Mouse (Mus musculus) cerebellum, postnatal 4 days (tissue): ENCODE data around the gene Cpne6.

ENCODE experiments used
- DNase-seq, 2 experiments: peaks; one replicate each; pipeline ENCODE4 v3.0.0; 2022; ENCODE audit warnings: low spot score in 2 of 2, mixed read lengths in 1 of 2

Gene Cpne6

GRCm38 (mm10) chr14:55554635-55555034 is 44.4 kb downstream of the Cpne6 start:
- DNase-seq: no peak

DNA sequence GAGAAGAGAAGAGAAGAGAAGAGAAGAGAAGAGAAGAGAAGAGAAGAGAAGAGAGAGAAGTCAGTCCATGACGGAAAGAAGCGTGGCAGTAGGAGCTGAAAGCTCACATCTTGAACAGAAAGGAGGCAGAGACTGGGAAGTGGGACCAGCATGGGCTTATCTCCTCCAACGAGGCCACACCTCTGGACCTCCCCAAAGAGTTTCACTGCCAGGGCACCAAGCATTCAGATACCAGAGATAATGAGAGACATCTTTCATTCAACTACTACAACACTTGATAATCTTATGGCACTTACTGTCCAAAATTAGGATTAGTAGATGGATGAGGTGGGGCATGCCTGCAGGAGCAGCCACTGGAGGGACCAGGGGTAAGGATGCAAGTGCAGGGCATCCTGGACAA is 45.5 kb downstream of the Cpne6 start:
- no peak for DNase-seq

GRCm38 (mm10) chr14:55557003-55557402 is 46.8 kb downstream of the Cpne6 start:
- DNase-seq: peak; percentile 49 to 74

- no peak for DNase-seq
Observed at GRCm38 (mm10) chr14:55557587-55557986, 47.3 kb downstream of the Cpne6 start.

- DNase-seq: no peak
Observed at GRCm38 (mm10) chr14:55558740-55559448, 48.6 kb downstream of the Cpne6 start.

DNA sequence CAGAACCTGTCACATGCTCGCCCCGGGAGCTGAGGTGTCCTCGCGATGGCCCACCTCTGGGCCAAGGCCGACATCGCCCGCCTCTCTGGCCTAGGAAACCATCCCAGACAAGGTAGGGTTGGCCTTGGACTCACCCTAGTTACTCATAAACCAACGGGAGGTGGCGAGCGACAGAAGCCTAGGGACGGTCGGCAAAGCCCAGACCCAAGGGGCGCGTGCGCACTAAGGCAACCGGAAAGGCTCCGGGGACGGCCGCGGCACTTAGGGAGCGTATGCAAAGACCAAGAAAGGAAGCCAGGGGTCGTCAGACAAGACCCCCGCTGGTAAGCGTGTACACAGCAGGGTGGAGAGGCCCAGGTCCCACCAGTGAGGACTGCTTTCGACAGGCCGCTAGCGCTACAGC is 49.6 kb downstream of the Cpne6 start, which contains the start of gene Dcaf11:
Gene Dcaf11, plus strand, starts transcription at position 208 of the 403 bp plus-strand sequence.
- peak; percentile 64 to 85 for DNase-seq

- DNase-seq: peak; percentile 96 to 98
Observed at GRCm38 (mm10) chr14:55560202-55561073, 50.2 kb downstream of the Cpne6 start, which contains the start of gene A730061H03Rik. A730061H03Rik (minus strand) TSS chr14:55560406.

- no peak for DNase-seq
Observed at GRCm38 (mm10) chr14:55561860-55562259, 51.6 kb downstream of the Cpne6 start.

DNA sequence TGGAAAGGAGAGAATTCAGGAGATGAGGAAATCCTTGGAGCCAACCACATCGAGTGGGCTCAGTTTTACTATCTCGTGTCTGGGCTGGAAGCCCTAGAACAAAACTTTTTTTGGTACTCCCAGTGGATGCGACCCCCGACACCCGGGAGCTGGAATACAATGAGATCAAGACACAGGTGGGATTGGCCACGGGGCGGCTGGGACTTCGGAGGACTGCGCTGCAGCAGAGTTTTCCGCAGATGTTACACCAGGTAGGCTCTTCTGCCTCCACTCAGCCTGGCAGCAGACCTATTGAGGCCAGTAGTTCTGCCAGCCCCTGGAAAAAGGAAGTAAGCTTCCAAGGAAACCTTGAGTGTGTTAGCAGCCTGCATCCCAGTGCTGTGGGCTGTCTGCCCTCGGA is 53.0 kb downstream of the Cpne6 start:
- DNase-seq: no peak

- DNase-seq: no peak
Observed at GRCm38 (mm10) chr14:55565748-55566147, 55.5 kb downstream of the Cpne6 start.
